Mouse (Mus musculus) ES-Bruce4 (cell line): ENCODE measurements around the gene Ogfod2. TPM values are rescaled to one million over a fixed set of nuclear protein-coding genes. Genes with fewer than 3 reads are reported as not detected.

Source experiments
- H3K27ac ChIP-seq: 2 replicates; pipeline ENCODE4 v1.5.1; 2012; ENCODE audit warnings: low read length, inconsistent platforms; ENCODE audit not compliant: insufficient read depth
- H3K27me3 ChIP-seq: 2 replicates; pipeline ENCODE4 v1.6.1; 2012; ENCODE audit warnings: mild to moderate bottlenecking, low read length, inconsistent platforms; ENCODE audit not compliant: control insufficient read depth, poor library complexity, insufficient read depth, severe bottlenecking
- H3K36me3 ChIP-seq: 2 replicates; pipeline ENCODE4 v1.6.1; 2012; ENCODE audit warnings: inconsistent platforms, mild to moderate bottlenecking, low read length, moderate library complexity; ENCODE audit not compliant: control insufficient read depth, poor library complexity, insufficient read depth, severe bottlenecking
- H3K4me1 ChIP-seq: one replicate; pipeline ENCODE4 v1.8.1; 2011; ENCODE audit warnings: low read length; ENCODE audit not compliant: control insufficient read depth, insufficient read depth
- H3K4me3 ChIP-seq: 2 replicates; pipeline ENCODE4 v1.5.1; 2011; ENCODE audit warnings: low read depth, mild to moderate bottlenecking, low read length
- H3K9ac ChIP-seq: 2 replicates; pipeline ENCODE4 v1.6.1; 2012; ENCODE audit warnings: low read depth, mild to moderate bottlenecking, inconsistent platforms; ENCODE audit not compliant: poor library complexity, severe bottlenecking
- H3K9me3 ChIP-seq: replicated peaks from 2 replicates; pipeline ENCODE4 v1.6.1; 2012; ENCODE audit warnings: mild to moderate bottlenecking, low read length, inconsistent platforms; ENCODE audit not compliant: control insufficient read depth, poor library complexity, insufficient read depth, severe bottlenecking
- CTCF ChIP-seq: IDR thresholded peaks from one replicate; pipeline ENCODE4 v1.8.1; 2011; ENCODE audit warnings: low read depth, low read length
- EP300 ChIP-seq: IDR thresholded peaks from 2 replicates; pipeline ENCODE4 v1.6.1; 2011; ENCODE audit warnings: low read depth, low read length; ENCODE audit not compliant: insufficient read depth
- POLR2A ChIP-seq: IDR thresholded peaks from one replicate; pipeline ENCODE4 v1.8.1; 2011; ENCODE audit warnings: low read length; ENCODE audit not compliant: insufficient read depth
- polyA plus RNA-seq: library from polyadenylated mRNA; stranded (reverse); fragments of >200 nt; gene quantifications from 2 replicates; pipeline ENCODE4 v1.2.4, GENCODE M21; 2011; ENCODE audit warnings: low read depth; ENCODE audit not compliant: missing spikeins, insufficient read depth, insufficient read length

Gene Ogfod2
- polyA plus RNA-seq, 1 experiment: 4.6 TPM

DNA sequence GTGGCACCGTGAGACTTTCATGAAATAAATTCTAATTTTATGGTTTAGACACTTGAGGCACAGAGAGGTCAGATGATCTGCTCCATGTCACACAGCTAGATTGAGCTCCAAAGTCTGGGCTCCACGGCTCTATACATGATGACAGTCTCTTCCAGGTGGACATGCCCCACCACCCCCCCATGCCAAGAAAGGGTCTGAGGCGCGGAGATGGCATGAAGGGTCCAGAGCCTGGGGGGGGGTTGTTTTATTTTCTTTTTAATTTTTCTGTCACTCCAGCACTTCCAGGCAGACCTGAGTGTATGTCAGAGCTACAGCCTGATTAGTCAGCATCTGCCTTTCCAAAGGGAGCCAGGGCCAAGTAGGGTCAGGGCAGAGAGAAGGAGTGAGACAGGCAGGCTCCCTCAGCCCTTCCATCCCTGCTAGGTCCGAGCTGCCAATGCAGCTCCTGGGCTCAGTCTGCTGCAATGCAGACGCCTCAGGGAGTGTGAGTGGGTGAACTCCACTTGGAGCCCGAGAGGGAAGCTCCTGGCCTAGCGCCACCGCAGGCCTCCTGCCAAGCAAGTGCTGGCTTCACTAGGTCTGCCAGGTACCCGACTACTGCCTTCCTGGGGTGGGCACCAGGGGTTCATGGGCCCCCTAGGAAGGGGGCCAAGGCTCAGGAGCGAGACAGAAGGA lies 18.8 kb upstream of the Ogfod2 start:
- Histone ChIP-seq H3K4me1 (no peaks in the 10 kb centered on the region), H3K9me3 (no peaks in the 10 kb centered on the region), H3K9ac (no peak overlapping the region), H3K27me3 (no peaks in the 10 kb centered on the region), H3K36me3 (no peaks in the 10 kb centered on the region), H3K4me3 (no peak overlapping the region), H3K27ac (no peak overlapping the region)
- TF ChIP-seq EP300 (no peak), CTCF (no peak), POLR2A (no peak)

DNA sequence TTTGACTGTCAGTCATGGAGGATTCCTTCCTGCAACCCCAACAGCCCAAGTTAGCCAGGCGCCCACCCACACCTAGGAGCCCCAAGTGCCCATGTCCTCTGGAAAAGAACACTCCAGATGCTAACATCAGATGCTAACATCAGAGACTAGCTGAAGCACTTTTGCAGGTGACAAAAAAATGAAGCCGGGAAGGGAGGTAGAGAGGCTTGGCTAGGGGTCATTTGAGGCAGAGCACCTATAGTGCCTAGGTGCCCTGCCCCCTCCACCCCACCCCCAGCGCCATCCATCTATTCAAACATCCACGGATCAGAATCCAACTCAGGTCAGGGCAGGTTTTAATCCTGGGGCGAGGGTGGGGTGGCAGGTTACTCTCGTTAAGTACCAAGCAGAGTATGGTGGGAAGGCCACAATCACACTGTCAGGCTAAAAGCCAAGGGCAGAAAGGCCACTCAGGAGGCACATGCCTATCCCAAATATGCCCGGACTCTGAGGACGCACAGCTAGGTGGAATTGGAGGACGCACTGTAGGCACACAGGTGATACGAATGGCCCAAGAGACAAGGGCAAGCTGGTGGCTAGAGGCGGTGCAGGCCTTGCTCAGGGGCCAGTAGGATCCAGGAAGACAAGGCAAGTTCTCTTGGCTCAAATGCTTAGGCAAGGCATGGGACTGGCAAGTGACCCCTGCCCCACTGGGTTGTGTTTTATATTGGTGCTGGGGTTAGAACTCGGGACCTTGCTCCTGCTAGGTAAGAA lies 18.1 kb upstream of the Ogfod2 start:
- Histone ChIP-seq H3K27me3 (no peaks in the 10 kb centered on the region), H3K4me3 (no peak overlapping the region), H3K9ac (no peak overlapping the region), H3K4me1 (no peaks in the 10 kb centered on the region), H3K27ac (no peak overlapping the region), H3K36me3 (no peaks in the 10 kb centered on the region), H3K9me3 (no peaks in the 10 kb centered on the region)
- TF ChIP-seq POLR2A (no peak), CTCF (no peak)

DNA sequence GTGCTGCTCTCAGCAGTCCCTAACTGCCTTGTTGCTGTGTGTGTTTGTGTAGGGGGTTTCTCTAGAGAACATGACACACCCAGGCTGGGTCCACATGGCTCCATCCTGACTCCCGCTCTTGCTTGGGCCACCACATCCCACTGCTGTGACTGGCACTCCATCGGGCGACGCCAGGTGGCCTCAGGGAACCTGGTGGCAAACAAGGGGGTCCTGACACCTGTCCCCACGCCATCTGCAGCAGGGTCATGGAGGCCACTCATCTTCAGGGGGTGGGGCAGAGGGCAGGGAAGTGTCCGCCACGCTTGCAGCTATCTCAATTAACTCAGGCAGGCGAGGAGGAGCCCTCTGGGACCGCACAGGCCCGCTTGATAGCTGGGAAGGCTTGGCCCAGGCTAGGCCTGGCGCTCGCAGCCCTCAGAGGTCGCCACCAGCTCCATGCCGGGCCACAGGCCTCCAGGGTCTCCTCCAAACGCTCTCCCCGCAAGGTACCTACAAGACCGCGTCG lies 17.0 kb upstream of the Ogfod2 start:
- no peak overlapping the region for H3K27ac ChIP-seq
- H3K9ac ChIP-seq: no peak overlapping the region
- H3K36me3 ChIP-seq: no peaks in the 10 kb centered on the region
- TF ChIP-seq CTCF: no peak
- TF ChIP-seq EP300: no peak
- no peak for TF ChIP-seq POLR2A
- H3K9me3 ChIP-seq: no peaks in the 10 kb centered on the region
- no peaks in the 10 kb centered on the region for H3K27me3 ChIP-seq
- H3K4me1 ChIP-seq: no peaks in the 10 kb centered on the region
- H3K4me3 ChIP-seq: peak overlapping the region; percentile 60

DNA sequence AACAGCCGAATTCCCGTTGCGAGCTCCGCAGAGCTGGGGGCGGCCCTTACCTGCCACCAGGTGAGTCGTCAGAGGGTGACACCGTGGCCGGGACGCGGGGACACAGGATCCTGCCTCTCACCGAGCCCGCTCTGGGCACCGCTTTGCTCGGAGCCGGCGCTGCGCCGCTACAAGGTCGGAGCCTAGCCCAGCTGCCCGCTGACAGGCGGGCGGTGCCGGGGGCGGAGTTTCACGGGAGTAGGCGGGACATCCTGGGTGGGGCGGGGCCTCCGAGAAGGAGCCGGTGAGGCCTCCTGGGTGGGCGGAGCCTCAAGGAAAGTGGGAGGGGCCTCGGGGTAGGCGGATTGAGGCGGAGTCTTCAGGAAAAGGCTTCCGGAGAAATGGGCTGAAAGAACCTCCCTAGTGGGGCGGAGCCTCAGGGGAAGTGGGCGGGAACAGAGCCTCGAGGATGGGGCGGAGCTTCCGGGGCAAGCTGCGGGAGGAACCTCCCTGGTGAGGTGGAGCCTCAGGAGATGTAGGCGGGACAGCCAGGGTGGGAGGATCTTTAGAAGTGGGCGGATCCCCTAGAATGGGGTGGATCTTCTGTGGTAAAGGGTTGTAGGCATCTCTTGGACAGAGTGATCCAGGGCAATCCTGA lies 16.4 kb upstream of the Ogfod2 start, which contains the start of gene Abcb9:
Gene Abcb9 (minus strand): TSS at position 203 of the 637 bp plus-strand sequence.
- TF ChIP-seq CTCF (no peak), EP300 (no peak), POLR2A (no peak)

DNA sequence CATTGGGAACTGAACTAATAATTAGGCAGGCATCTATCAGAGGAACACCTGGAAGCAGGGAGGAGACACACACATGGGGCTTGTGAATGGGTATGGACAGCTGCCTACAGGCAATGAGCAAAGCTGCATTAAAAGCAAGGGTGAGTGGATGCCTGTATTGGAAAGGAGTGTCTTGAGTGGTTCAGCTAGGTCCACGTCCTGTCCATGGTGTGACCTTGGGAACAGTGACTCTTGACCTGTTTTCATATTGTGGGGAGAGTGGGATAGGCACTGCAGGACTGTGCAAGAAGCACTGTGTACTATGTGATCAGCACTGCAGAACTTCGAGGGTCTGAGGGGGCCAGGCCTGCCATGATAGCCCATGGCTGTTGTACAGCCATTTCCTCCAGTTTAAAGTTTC lies 13.2 kb upstream of the Ogfod2 start:
- TF ChIP-seq CTCF: no peak
- Histone ChIP-seq H3K27me3 (no peaks in the 10 kb centered on the region), H3K36me3 (no peaks in the 10 kb centered on the region), H3K27ac (no peak overlapping the region), H3K4me1 (no peaks in the 10 kb centered on the region), H3K4me3 (no peak overlapping the region), H3K9ac (no peak overlapping the region), H3K9me3 (peaks cover 2% of the 10 kb centered on the region; the same call in 1 of the 2 replicates)

More for the DNA sequence above, 16.4 kb upstream of the Ogfod2 start, which contains the start of gene Abcb9:
- Histone ChIP-seq H3K4me3 (peak within 1 kb of the TSS; percentile 60), H3K9ac (no peak within 1 kb of the TSS), H3K27me3 (no peaks in the 10 kb centered on the region), H3K36me3 (no peaks in the 10 kb centered on the region), H3K4me1 (no peaks in the 10 kb centered on the region), H3K27ac (no peak within 1 kb of the TSS), H3K9me3 (no peaks in the 10 kb centered on the region)
